Mouse (Mus musculus) C2C12 (cell line): Measurements from ENCODE around the gene Cenpc1.

Experiments
- CTCF ChIP-seq: IDR thresholded peaks from one replicate; pipeline ENCODE4 v1.5.1; 2011; ENCODE audit not compliant: control insufficient read depth, insufficient read depth, insufficient read length
- FOSL1 ChIP-seq: IDR thresholded peaks from one replicate; pipeline ENCODE4 v1.8.0; 2011; ENCODE audit warnings: mild to moderate bottlenecking, low read length; ENCODE audit not compliant: poor library complexity, insufficient read depth, severe bottlenecking
- MAX ChIP-seq: IDR thresholded peaks from one replicate; pipeline ENCODE4 v1.6.1; 2011; ENCODE audit warnings: mild to moderate bottlenecking, control low read depth
- MYOG ChIP-seq: IDR thresholded peaks from one replicate; pipeline ENCODE4 v1.6.1; 2011; ENCODE audit not compliant: control insufficient read depth, insufficient read length; ENCODE audit errors: extremely low read depth
- USF1 ChIP-seq: IDR thresholded peaks from one replicate; pipeline ENCODE4 v1.6.1; 2011; ENCODE audit warnings: low read depth, mild to moderate bottlenecking, control low read depth, moderate library complexity

DNA sequence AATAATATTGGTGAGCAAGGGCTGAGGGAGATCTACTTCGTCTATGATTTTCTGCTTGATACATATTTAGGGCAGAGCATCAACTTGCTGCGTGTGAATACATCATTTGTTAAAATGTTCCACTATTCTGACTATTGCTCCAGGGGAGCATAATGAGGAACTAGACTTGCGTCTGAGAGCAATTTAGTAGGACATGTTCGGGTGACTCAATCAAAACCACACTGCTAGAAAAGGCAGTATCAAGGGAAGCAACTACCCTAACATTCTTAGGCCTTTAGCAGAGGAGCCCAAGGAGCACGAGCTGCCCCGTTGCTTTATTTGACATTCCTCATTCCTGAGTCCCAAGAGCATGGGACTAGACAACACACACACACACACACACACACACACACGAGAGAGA lies 19.6 kb upstream of the Cenpc1 start:
- TF ChIP-seq CTCF, result no peak
- no peak for TF ChIP-seq MAX
- TF ChIP-seq MYOG, result no peak
- TF ChIP-seq USF1, result no peak
- TF ChIP-seq FOSL1, result no peak
